Mouse (Mus musculus) lung, adult 2 months (tissue): ENCODE measurements around the gene Cep162.

ENCODE experiments used
- CTCF ChIP-seq: fragments of 200-500 bp; IDR thresholded peaks from 2 replicates; pipeline ENCODE4 v1.5.1; 2011; ENCODE audit warnings: mild to moderate bottlenecking, low read length, control low read depth; ENCODE audit not compliant: insufficient read depth
- POLR2A ChIP-seq: fragments of 200-500 bp; IDR thresholded peaks from 2 replicates; pipeline ENCODE4 v1.6.1; 2011; ENCODE audit warnings: low read depth, mild to moderate bottlenecking, control low read depth, low read length, borderline replicate concordance; ENCODE audit errors: extremely low read depth

DNA sequence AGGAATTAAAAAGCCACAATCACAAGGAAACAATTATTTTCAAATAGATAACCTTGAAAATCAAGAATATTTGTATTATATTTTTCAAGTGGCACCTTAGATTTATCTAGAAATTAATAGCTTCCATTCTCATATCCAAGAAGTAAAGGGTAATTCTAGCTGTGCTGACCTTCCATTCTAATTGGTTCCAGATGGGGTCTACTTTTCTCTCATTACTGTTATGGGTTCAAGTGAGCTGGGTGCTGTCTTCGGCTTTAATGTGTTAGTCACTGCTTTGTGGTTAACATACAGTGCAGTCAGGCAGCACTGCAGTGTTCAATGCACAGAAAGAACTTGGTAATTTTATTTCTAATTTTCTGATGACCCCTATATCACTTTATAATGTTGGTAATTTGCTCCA, 61.6 kb downstream of the Cep162 start:
- TF ChIP-seq CTCF: no peak
- TF ChIP-seq POLR2A: no peak
